Mouse (Mus musculus) gastrocnemius, postnatal 25 days (tissue): ENCODE data around the gene Smg9. TPM values are rescaled to one million over a fixed set of nuclear protein-coding genes. Genes with fewer than 3 reads are reported as not detected.

Source experiments
- DNase-seq: peaks from one replicate; pipeline ENCODE4 v3.0.0; 2022
- long read RNA-seq, 2 experiments: library from polyadenylated mRNA; stranded (forward); transcript quantifications; one replicate each; pipeline ENCODE4 v2.0.0; 2021
- total RNA-seq, 2 experiments: library from RNA; stranded (reverse); gene quantifications; 1 replicate in 1 of 2; 2 replicates in 1 of 2; pipeline ENCODE4 v1.2.3; 2021

Gene Smg9
- total RNA-seq = 10 to 100 TPM in 1 of 2 experiments, 1 to 10 TPM in 1; 8.2 to 11.0 TPM
- long read RNA-seq, experiment 1, partial matches to known transcripts = 0 of 6 reads
- long read RNA-seq, experiment 1, other reads (novel, unspliced or antisense) = 1 of 6 reads
- long read RNA-seq, experiment 2, transcript Smg9-201 (14 exons, 2,242 nt) = major isoform, 5 of 7 reads
- long read RNA-seq, experiment 2, partial matches to known transcripts = 2 of 7 reads
- long read RNA-seq, experiment 2, other reads (novel, unspliced or antisense) = 0 of 7 reads

GRCm38 (mm10) chr7:24399256-24400081 is at the start of gene Smg9:
Smg9 (plus strand) TSS chr7:24399619.
- peak; percentile 97 for DNase-seq

GRCm38 (mm10) chr7:24355646-24356045 is 43.8 kb upstream of the Smg9 start:
- DNase-seq = no peak

- no peak for DNase-seq
Observed at GRCm38 (mm10) chr7:24356081-24356480, 43.3 kb upstream of the Smg9 start.

- no peak for DNase-seq
Observed at GRCm38 (mm10) chr7:24357899-24358298, 41.5 kb upstream of the Smg9 start.

GRCm38 (mm10) chr7:24359269-24359668 is 40.1 kb upstream of the Smg9 start:
- DNase-seq = no peak

GRCm38 (mm10) chr7:24361001-24361400 is 38.4 kb upstream of the Smg9 start:
- DNase-seq = no peak

GRCm38 (mm10) chr7:24363228-24363627 is 36.2 kb upstream of the Smg9 start:
- DNase-seq = no peak

- peak; percentile 65 for DNase-seq
Observed at GRCm38 (mm10) chr7:24364827-24365226, 34.6 kb upstream of the Smg9 start.

GRCm38 (mm10) chr7:24365258-24366014 is 34.0 kb upstream of the Smg9 start:
- no peak for DNase-seq

GRCm38 (mm10) chr7:24366716-24367632 is 32.4 kb upstream of the Smg9 start:
- no peak for DNase-seq

- no peak for DNase-seq
Observed at GRCm38 (mm10) chr7:24368226-24368625, 31.2 kb upstream of the Smg9 start.

- DNase-seq = no peak
Observed at GRCm38 (mm10) chr7:24368946-24369345, 30.5 kb upstream of the Smg9 start.

- DNase-seq = no peak
Observed at GRCm38 (mm10) chr7:24369731-24370541, 29.5 kb upstream of the Smg9 start, which contains the start of gene Kcnn4. Kcnn4 (plus strand) TSS chr7:24370263.

GRCm38 (mm10) chr7:24371012-24371808 is 28.2 kb upstream of the Smg9 start:
- DNase-seq = no peak

GRCm38 (mm10) chr7:24371809-24372145 is 27.6 kb upstream of the Smg9 start:
- DNase-seq = no peak

- DNase-seq = no peak
Observed at GRCm38 (mm10) chr7:24372300-24372699, 27.1 kb upstream of the Smg9 start.

GRCm38 (mm10) chr7:24372786-24373185 is 26.6 kb upstream of the Smg9 start:
- DNase-seq = no peak

- DNase-seq = peak; percentile 59
Observed at GRCm38 (mm10) chr7:24373538-24374379, 25.7 kb upstream of the Smg9 start.

GRCm38 (mm10) chr7:24376456-24376855 is 23.0 kb upstream of the Smg9 start:
- no peak for DNase-seq
